Mouse (Mus musculus): ENCODE measurements around the gene Ndufv3. TPM values are rescaled to one million over a fixed set of nuclear protein-coding genes. Genes with fewer than 3 reads are reported as not detected.
"Not testable (repeated sequence)": the region's sequence is repeated elsewhere in the genome, so short reads cannot be mapped to it uniquely, and the experiment has no call there.

Ndufv3 gene
- total RNA-seq, 2 experiments from 2014 or later: 1,163 to 1,168 TPM

DNA sequence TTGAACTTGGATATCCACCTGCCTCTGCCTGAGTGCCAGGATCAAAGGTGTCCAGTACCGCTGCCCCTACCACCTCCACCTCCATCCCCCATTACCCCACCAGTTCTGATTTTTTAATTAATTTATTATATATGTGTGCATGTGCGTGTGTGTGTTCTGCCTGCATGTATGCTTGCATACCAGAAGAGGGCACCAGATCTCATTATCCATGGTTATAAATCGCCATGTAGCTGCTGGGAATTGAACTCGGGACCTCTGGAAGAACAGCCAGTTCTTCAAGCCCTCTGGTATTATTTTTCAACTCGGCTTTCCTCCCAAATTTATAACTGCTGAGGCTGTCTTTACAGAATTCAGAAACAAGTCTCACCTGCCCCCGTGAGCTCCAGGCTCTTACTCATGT is 9.0 kb upstream of the Ndufv3 start:
- no peak for DNase-seq
- intact Hi-C loops (cut with DNase I): loop anchor here (5.0 kb wide), 1 partner anchor 146 kb away; the partner anchor contains the start of gene U2af1

DNA sequence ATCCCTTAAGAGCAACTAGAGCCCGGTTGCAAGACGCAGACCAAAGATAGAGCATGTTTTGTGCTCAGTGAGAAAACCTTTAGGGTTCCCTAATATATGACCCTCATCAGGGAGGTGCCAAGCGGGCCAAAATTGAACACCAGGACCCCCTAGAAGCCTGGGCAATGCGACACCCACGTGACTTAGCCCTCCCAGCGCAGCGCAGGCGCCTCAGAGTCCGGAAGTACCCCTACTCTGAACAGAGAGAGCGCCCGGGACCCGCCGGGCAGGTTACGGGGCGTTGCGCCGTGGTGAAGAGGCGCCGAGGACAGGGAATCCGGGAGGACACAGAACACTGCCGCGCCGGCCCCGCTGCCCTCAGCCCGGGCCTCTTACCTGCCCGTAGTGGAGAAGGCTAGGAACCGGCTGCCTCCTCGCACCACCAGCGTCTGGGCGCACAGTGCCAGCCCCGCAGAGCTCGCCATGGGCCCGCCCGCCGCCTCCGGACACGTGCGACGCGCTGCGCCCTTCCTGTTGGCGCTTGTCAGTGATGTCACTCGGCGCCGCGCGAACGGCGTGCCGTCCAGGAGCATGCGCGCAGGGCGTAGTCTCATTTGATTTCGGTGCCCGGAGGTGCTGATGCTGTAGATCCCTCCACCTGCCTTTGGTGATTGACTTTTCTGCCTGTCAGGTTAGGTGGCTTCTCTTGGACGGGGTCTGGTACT is 8.0 kb upstream of the Ndufv3 start:
- intact Hi-C loops (cut with DNase I): loop anchor here (5.0 kb wide), 1 partner anchor 145 kb away; the partner anchor contains the start of gene U2af1
- DNase-seq: peak; percentile 89 to 90

DNA sequence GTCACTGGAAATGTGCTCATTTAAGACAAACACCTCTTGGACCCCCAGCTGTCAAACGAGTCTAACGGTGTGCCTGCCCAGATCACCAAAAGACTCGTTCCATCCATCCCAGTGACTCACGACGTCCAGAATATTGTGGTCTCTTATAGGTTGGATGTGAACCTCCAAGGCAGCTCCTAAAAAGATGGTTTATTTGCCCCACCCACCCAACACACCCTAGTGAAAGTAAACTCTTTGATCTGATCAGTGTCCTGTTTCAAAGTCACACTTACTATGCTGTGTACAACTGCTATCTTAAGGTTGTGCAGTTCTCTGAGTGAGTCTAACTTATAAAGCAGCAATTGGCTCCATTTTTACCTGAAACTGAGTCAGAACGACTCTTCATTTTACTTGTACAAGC is 7.3 kb upstream of the Ndufv3 start:
- intact Hi-C loops (cut with DNase I): loop anchor here (5.0 kb wide), 1 partner anchor 145 kb away; the partner anchor contains the start of gene U2af1
- DNase-seq: no peak

DNA sequence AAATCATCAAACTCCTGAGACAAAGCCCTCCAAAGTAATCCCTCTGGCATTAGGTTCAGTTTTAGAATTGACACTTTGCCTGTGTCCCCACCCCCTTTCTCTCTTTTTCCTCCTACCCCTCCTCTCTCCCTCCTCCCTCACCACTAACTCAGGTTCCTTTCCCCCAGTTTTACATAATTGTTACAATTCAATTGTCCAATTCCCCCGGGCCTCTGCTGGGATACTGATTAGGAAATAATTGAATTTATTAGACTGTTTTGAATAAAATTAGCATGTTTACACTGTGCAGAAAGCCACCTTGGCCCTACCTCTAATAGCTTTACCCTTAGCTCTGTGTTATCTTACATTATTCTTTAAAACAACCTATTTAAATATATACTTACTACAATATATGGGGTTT is 5.2 kb upstream of the Ndufv3 start:
- intact Hi-C loops (cut with DNase I): loop anchor here (5.0 kb wide), 1 partner anchor 143 kb away; the partner anchor contains the start of gene U2af1
- DNase-seq: no peak

DNA sequence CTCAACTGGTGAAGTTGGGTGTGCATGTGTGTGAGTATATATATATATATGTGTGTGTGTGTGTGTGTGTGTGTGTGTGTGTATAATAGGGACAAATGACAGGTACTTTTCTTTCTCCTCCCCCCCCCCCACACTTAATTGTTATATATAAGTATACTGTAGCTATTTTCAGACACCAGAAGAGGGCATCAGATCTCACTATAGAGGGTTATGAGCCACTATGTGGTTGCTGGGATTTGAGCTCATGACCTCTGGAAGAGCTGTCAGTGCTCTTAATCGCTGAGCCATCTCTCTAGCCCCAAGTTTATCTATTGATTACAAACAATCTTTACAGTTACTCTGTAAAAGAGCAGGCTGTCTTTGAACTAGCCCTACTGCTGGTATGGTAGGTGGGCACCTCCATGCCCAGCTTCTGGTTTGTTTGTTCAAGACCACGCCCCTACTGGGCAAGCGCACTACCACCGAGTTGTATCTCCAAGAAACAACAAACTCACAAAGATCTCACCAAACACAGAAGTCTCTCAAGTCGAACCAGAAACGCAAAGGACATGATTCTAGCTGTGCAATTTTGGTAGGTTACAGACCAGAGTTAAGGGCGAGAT is 470 bp upstream of the Ndufv3 start:
- intact Hi-C loops (cut with DNase I): no loop called here
- no peak for DNase-seq

DNA sequence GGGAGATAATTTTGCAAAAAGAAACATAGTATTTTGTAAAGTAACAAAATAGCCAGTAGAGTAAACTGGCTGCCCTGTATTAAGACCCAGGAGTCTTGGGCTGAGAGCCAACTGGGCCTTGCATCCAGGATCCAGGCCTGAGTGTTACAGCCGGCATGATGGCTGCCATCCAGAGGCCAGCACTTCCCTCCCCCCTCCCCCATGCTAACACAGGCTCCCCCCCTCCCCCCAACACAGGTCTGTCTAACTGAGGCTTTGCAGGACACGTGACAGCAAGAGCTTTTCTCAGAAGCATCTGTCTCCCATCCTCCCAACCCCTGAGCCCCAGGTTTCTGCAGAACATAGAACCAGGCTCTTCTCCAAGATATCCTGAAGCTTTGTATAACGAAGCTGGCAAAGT is 980 bp downstream of the Ndufv3 start:
- intact Hi-C loops (cut with DNase I): loop anchor here (2.0 to 10.0 kb wide), 2 partner anchors 44 to 514 kb away; partner anchors contain the start of genes Hsf2bp, Pknox1 and Rrp1b
- peak; percentile 75 to 78 for DNase-seq

DNA sequence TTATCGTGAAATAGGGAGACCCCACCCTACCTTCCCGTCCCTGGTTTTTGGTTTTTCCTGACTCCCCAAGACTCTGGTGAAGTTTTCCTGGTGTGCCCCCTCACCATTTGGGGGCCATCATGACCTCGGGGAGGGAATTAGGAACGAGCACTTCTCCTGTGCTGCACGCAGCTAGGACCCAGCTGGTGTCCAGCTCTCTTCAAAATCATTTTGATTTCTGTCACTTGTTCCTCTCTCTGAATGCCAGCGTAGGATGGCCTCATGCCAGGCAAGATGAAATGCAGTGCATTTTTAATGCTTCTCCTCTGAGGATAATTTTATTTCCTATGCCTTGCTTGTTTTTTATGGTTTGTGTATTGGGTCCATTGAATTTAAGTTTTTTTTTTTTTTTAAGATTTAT is 2.0 kb downstream of the Ndufv3 start:
- no peak for DNase-seq
- intact Hi-C loops (cut with DNase I): loop anchor here (2.0 to 10.0 kb wide), 2 partner anchors 43 to 513 kb away; partner anchors contain the start of genes Hsf2bp, Pknox1 and Rrp1b

DNA sequence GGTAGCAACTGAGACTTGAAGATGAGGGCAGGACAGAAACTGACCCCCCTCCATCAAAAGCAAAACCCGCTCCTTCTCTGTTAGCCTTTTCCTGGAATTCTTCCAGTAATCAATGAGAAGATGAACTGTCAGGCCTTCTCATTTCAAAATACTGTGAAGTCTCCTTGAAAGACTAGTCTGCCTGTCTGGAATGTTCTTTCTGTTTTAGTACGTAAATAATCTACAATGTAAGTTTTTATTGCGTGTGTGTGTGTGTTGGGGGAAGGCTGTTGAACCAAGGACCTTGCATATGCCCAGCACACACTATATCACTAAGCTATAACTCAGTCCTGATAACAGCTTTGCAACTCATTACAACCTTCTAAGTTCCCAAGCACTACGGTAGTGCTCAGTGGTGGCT is 5.2 kb downstream of the Ndufv3 start:
- DNase-seq: no peak
- intact Hi-C loops (cut with DNase I): loop anchor here (10.0 kb wide), 1 partner anchor 510 kb away; the partner anchor contains the start of genes Hsf2bp and Rrp1b

DNA sequence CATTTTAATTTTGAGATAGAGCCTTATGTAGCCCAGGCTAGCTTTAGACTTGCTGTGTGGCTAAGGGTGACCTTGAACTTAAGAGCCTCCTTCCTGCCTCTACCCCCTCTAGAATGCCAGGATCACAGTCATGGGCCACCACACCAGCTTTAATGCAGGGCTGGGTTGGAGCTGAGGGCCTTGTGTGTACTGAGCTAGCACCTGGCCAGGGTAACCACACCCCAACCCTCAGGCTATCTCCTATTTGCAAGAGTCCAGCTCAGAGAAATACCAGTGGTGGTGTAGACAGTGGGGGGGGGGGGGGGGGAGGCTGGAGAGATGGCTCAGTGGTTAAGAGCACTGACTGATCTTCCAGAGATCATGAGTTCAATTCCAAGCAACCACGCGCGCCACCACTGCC is 5.9 kb downstream of the Ndufv3 start:
- no peak for DNase-seq
- intact Hi-C loops (cut with DNase I): loop anchor here (10.0 kb wide), 1 partner anchor 509 kb away; the partner anchor contains the start of genes Hsf2bp and Rrp1b

DNA sequence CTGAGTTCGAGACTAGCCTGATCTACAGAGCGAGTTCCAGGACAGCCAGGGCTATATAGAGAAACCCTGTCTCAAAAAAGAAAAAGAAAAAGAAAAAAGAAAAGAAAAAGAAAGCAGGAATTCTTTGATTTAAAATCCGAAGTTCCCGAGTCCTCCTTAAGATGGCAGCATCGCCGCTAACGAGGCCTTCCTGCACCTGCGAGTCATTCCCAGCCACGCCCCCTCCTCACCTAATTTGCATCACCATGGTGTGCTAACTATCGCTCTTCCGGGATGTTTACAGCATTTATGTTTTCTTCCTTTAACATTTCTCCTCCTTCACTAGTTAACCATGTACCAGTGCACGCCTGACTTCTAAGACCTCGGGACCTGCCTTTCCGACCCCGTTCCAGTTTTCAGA is 9.4 kb downstream of the Ndufv3 start:
- peak in 1 of 2 experiments; percentile 37 for DNase-seq
- intact Hi-C loops (cut with DNase I): loop anchor here (10.0 kb wide), 1 partner anchor 505 kb away; the partner anchor contains the start of genes Hsf2bp and Rrp1b

DNA sequence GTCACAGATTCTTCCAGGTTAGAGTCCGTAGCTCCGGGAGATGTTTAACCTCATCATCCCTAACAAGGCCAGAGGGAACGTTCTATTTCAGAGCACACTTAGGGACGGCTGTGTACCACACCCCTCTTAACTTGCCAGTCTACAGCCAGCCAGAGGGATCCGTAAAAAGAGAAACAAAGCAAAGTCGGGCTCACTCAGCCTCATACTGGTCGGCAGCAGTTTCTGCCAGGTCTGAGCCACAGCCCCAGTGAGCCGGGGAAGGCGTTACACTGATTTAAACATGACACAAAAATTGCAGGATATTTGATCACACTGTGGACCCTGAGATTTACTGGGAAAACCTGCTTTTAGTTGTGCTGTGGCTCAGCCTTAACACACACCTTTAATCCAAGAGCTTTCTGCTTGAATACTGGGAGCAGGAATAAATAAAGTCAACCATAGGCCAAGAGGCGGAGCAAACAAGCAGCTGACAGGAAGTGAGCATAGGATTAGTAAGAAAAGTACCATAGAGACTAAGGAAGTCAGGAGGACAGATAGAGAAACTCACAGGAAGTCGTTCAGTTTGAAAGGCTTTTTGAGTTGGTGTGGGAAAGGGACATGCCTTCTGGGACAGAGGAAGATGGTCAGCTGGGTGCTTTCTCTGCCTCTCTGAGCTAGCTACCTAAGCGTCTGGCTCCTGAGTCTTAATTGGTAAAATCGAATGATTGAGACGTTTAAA is 11.7 kb downstream of the Ndufv3 start:
- intact Hi-C loops (cut with DNase I): loop anchor here (2.0 kb wide), 1 partner anchor 133 kb away; no protein-coding TSS in a partner anchor
- no peak for DNase-seq

DNA sequence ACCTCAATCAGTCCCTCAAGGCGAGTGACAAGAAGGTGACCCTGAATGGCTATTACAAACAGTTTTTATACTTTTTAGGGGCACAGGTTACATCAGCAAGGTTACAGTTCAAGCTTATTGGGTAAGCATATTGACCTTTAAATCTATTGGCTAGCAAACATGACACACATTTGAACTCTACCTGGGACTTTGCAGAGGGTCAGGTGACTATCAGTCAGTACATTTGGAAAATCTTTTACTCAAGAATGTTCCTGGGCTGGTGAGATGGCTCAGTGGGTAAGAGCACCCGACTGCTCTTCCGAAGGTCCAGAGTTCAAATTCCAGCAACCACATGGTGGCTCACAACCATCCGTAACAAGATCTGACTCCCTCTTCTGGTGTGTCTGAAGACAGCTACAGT is 12.4 kb downstream of the Ndufv3 start:
- not testable (repeated sequence) for DNase-seq
- intact Hi-C loops (cut with DNase I): loop anchor here (2.0 kb wide), 1 partner anchor 132 kb away; no protein-coding TSS in a partner anchor

DNA sequence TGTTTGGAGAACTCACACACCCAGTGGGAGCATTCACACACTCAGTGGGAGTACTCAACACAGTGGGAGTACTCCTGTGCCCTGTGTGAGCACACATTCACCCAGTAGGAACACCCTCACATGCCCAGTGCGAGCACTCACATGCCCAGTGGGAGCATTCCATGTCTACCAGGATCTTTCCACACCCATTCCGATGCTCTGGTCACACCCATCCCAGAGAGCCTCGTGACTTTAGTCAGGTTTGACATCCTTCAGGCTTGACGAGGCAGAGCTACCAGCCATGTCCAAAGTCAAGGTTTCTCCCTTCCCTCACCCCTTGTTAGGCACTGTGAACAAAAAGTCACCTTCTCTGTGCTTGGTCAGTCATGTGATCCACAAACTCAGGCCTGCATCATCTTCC is 15.4 kb downstream of the Ndufv3 start:
- DNase-seq: no peak
- intact Hi-C loops (cut with DNase I): no loop called here

DNA sequence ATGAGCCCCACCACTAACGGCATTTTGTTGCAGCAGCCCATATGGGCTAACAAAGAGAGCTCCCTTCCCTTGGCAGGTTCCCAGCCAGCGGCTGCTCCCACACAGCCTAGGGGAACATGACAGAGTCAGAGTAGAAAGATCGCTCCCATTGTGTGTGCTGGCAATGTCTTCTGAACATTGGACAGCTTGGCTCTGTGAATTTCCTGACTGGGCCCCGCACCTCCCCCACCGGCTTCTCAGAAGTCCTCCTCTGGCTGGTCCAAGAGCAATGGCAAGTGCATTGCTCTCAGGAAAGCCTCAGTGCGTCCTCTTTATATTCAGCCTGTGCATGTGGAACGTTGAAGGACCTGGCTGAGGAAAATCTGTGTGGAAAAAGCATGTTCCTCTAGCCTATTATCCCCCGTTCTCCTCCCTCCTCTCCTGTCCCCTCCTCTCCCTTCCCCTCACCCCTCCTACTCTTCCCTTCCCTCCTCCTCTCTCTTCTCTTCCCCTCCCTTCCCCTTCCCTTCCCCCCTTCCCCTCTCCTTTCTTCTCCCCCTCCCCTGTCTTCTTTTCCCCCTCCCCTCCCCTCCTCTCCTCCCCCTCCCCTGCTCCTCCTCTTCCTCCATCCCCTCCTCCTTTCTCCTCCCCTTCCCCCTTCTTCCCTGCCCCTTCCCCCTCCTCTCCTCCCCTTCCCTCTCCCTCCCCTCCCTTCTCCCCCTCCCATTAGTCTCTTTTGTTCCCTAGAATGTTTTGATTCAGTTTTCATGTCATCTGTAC is 16.1 kb downstream of the Ndufv3 start:
- intact Hi-C loops (cut with DNase I): no loop called here
- DNase-seq: peak; percentile 82 to 83

DNA sequence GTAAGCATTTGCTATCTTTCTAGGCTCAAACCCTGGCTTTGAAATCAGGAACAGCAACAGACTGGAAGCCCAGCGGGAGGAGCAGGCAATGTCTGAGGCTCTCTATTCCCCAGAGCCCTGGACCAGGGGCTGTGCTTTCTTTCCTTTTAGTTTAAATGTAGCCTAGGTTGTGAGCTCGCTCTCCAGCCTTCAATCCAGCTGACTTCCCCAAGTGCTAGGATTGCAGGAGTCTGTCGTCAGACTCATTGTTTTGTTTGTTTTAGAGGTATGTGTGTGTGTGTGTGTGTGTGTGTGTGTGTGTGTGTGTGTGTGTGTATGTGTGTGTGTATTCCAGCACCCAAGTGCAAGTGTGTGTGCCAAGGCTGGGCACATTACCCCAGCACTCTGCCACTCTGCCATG is 20.2 kb downstream of the Ndufv3 start:
- no peak for DNase-seq
- intact Hi-C loops (cut with DNase I): no loop called here

DNA sequence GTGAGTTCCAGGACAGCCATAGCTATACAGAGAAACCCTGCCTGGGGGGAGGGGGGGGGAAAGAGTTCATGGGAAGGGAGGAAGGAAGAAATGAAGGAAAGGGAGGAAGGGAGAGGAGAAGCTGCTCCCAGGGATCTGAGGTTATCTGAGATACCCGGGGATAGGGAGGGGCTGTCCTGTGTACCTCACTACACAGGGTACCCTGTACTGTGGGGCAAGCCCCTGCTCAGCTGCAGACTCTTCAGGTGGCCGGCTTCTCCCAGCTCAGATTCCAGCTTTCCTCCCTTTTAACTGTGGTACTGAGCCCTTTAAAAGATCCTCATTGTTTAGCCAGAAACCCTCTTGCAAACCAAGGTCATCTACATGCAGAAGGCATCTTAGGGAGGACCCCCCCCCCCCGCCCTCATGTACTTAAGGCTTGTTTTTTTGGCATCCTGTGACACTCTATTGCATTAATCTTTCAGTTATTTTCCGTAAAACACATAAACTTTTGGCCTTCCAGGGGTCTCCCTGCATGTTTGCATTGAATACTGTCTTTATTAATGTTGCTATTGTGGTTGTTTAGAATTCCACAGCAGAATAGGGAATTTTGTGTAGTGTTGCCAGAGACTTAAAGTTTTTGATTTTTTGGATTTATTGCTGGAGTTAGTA is 21.0 kb downstream of the Ndufv3 start:
- intact Hi-C loops (cut with DNase I): no loop called here
- no peak for DNase-seq

DNA sequence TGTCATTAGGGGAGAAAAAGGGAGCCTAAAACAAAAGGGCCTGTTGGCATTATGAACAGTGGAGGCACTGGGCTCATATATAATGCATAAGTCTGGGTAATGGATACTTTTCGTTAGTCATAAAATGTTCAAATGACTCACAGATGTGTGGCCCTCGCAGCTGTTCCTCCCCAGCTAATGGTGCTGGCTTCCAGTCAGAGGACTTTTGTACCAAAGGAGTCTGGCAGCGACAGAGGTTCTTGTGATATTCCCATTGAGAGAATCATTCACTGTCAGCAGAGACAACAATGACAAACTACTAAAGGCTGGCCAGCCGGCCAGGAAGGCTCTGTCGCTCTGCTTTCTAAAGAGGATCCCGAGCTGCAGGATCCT is 21.5 kb downstream of the Ndufv3 start:
- peak; percentile 34 to 37 for DNase-seq
- intact Hi-C loops (cut with DNase I): no loop called here

DNA sequence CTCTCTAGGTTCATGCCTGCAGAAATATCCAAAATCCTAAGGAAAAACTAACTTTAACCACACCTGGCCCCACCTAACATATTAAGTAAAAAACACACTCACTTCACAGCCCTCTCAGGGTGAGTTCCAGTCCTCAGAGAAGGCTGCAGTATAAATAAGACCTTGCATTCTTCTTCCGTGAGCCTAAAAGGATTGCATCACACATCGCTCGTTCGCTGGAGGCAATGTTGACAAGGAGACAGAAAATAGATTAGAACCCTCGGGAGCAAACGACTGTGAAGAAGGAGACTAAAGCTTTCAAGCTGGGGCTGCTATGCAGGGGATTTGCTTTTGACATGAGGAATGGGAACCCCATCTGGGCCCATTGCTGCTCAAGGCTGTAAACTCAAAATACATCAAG is 23.7 kb downstream of the Ndufv3 start:
- DNase-seq: no peak
- intact Hi-C loops (cut with DNase I): no loop called here

DNA sequence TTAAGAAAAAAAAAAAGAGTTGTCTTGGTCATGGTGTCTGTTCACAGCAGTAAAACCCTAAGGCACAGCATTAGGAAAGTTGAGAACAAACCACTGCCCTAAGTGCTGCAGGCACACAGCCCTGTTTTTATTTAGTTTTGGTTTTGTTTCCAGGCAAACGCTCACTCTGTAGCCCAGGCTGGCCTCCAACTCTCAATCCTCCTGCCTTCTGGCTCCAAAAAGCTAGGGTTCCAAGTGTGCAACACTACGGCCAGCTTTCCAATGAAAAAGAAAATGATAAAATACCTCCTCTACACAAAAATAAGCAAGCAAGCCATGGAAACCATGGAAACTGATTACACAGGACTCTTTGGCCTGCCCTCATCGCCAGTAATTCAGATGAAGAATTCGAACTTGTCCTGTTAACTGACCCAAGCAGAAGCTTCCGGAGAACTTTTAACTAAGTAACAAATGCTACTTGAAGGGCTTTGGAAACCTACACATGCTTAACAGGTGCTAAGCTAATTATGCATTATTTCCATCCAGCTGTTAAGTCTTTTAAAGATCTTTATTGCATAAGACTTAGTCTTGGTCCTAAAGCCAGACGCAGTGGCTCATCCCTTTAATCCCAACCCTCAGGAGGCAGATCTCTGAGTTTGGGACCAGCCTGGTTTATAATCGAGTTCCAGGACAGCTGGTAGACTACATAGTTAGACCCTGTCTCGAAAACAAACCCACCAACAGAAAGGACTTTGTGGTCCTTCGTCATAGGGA is 26.7 kb downstream of the Ndufv3 start:
- no peak for DNase-seq
- intact Hi-C loops (cut with DNase I): no loop called here
